Mouse (Mus musculus): ENCODE measurements at regions not wholly inside any gene's neighbourhood (a gene's known extent, or its start where the extent isn't known, plus 50 kb on each side); places are given as distances from the start of the nearest gene placed in this dataset.
"Not testable (repeated sequence)": the region's sequence is repeated elsewhere in the genome, so short reads cannot be mapped to it uniquely, and the experiment has no call there.

- no peak for DNase-seq (ENCODE audit: low spot score in 2 of 2)
Observed at GRCm38 (mm10) chr1:194565574-194565973, 52.4 kb upstream of the Plxna2 start.

- DNase-seq (ENCODE audit: low spot score in 2 of 2) = peak; percentile 31 to 47
Observed at GRCm38 (mm10) chr1:194563946-194564345, 54.1 kb upstream of the Plxna2 start.

- DNase-seq (ENCODE audit: low spot score in 2 of 2) = no peak
Observed at GRCm38 (mm10) chr1:194561098-194561497, 56.9 kb upstream of the Plxna2 start.

GRCm38 (mm10) chr1:194548661-194549060 lies 69.4 kb upstream of the Plxna2 start:
- no peak for DNase-seq (ENCODE audit: low spot score in 2 of 2)

- no peak for DNase-seq (ENCODE audit: low spot score in 2 of 2)
Observed at GRCm38 (mm10) chr1:194548243-194548642, 69.8 kb upstream of the Plxna2 start.

GRCm38 (mm10) chr1:194540923-194541322 lies 77.1 kb upstream of the Plxna2 start:
- no peak for DNase-seq (ENCODE audit: low spot score in 2 of 2)

- DNase-seq (ENCODE audit: low spot score in 2 of 2) = no peak
Observed at GRCm38 (mm10) chr1:194527342-194528165, 90.5 kb upstream of the Plxna2 start.

- DNase-seq (ENCODE audit: low spot score in 2 of 2) = no peak
Observed at GRCm38 (mm10) chr1:194524976-194525375, 93.0 kb upstream of the Plxna2 start.

GRCm38 (mm10) chr1:194521216-194521615 lies 96.8 kb upstream of the Plxna2 start:
- DNase-seq (ENCODE audit: low spot score in 2 of 2) = no peak

GRCm38 (mm10) chr1:194519509-194520220 lies 98.4 kb upstream of the Plxna2 start:
- DNase-seq (ENCODE audit: low spot score in 2 of 2) = no peak

- no peak for DNase-seq (ENCODE audit: low spot score in 2 of 2)
Observed at GRCm38 (mm10) chr1:194516136-194516535, 101.9 kb upstream of the Plxna2 start.

GRCm38 (mm10) chr1:194508314-194508713 lies 109.7 kb upstream of the Plxna2 start:
- no peak for DNase-seq (ENCODE audit: low spot score in 2 of 2)

- DNase-seq (ENCODE audit: low spot score in 2 of 2) = no peak
Observed at GRCm38 (mm10) chr1:194505826-194506225, 112.2 kb upstream of the Plxna2 start.

GRCm38 (mm10) chr1:194504207-194504606 lies 113.8 kb upstream of the Plxna2 start:
- peak in 1 of 2 experiments; percentile 24 for DNase-seq (ENCODE audit: low spot score in 2 of 2)

GRCm38 (mm10) chr1:194503517-194503916 lies 114.5 kb upstream of the Plxna2 start:
- DNase-seq (ENCODE audit: low spot score in 2 of 2) = no peak

GRCm38 (mm10) chr1:194496424-194496823 lies 121.6 kb upstream of the Plxna2 start:
- DNase-seq (ENCODE audit: low spot score in 2 of 2) = no peak

- DNase-seq (ENCODE audit: low spot score in 2 of 2) = no peak
Observed at GRCm38 (mm10) chr1:194491111-194491510, 126.9 kb upstream of the Plxna2 start.

- DNase-seq (ENCODE audit: low spot score in 2 of 2) = no peak
Observed at GRCm38 (mm10) chr1:194488126-194488525, 129.9 kb upstream of the Plxna2 start.

- DNase-seq (ENCODE audit: low spot score in 2 of 2) = no peak
Observed at GRCm38 (mm10) chr1:194482717-194483059, 135.3 kb upstream of the Plxna2 start.

- DNase-seq (ENCODE audit: low spot score in 2 of 2) = no peak
Observed at GRCm38 (mm10) chr1:194482001-194482716, 135.9 kb upstream of the Plxna2 start.

- not testable (repeated sequence) for DNase-seq (ENCODE audit: low spot score in 2 of 2)
Observed at GRCm38 (mm10) chr1:194471281-194471680, 146.7 kb upstream of the Plxna2 start.

- peak; percentile 37 to 63 for DNase-seq (ENCODE audit: low spot score in 2 of 2)
Observed at GRCm38 (mm10) chr1:194452480-194452879, 165.5 kb upstream of the Plxna2 start.
